Mouse (Mus musculus) kidney, postnatal 0 days (tissue): ENCODE data around the gene Cpsf6. TPM values are rescaled to one million over a fixed set of nuclear protein-coding genes. Genes with fewer than 3 reads are reported as not detected.

Experiments used
- ATAC-seq: fragments of 200-750 bp; cut with Nextera tagmentation; replicated peaks from 2 replicates; pipeline ENCODE4 v1.8.0; 2017; ENCODE audit warnings: low read depth, moderate number of reproducible peaks, moderate TSS enrichment, moderate library complexity; ENCODE audit not compliant: low FRiP score
- DNase-seq: peaks from one replicate; pipeline ENCODE4 v3.0.0-alpha.2; 2016; ENCODE audit warnings: low spot score
- H3K27ac ChIP-seq: fragments of 300-500 bp; sonication (generic); 2 replicates; pipeline ENCODE4 v1.5.1; 2014; ENCODE audit warnings: mild to moderate bottlenecking
- H3K27me3 ChIP-seq: fragments of 300-500 bp; sonication (generic); 2 replicates; pipeline ENCODE4 v1.6.1; 2014; ENCODE audit warnings: low read length, mixed read lengths; ENCODE audit not compliant: insufficient read depth
- H3K36me3 ChIP-seq: fragments of 300-500 bp; sonication (generic); 2 replicates; pipeline ENCODE4 v1.6.1; 2014; ENCODE audit warnings: low read length, mixed read lengths; ENCODE audit not compliant: insufficient read depth
- H3K4me1 ChIP-seq: fragments of 300-500 bp; sonication (generic); replicated peaks from 2 replicates; pipeline ENCODE4 v1.6.1; 2014; ENCODE audit warnings: antibody characterized with exemption, low read length, mixed read lengths; ENCODE audit not compliant: insufficient read depth
- H3K4me2 ChIP-seq: fragments of 300-500 bp; sonication (generic); 2 replicates; pipeline ENCODE4 v1.6.1; 2014; ENCODE audit warnings: mild to moderate bottlenecking, low read length, moderate library complexity, mixed read lengths
- H3K4me3 ChIP-seq: fragments of 300-500 bp; sonication (generic); replicated peaks from 2 replicates; pipeline ENCODE4 v1.5.1; 2014; ENCODE audit warnings: low read depth, low read length
- H3K9ac ChIP-seq: fragments of 300-500 bp; sonication (generic); 2 replicates; pipeline ENCODE4 v1.6.1; 2014; ENCODE audit warnings: low read depth, low read length
- H3K9me3 ChIP-seq: fragments of 300-500 bp; sonication (generic); replicated peaks from 2 replicates; pipeline ENCODE4 v1.6.1; 2016; ENCODE audit warnings: low read length, inconsistent platforms, mixed read lengths
- CTCF ChIP-seq: IDR thresholded peaks from 2 replicates; pipeline ENCODE4 v1.5.1; 2016; ENCODE audit warnings: antibody characterized with exemption, low read depth, mild to moderate bottlenecking, moderate library complexity
- WGBS: fragments of 180-500 bp; shearing (Covaris S2); extraction: QIAGEN DNeasy Blood & Tissue Kit; methylation state at CpG from one replicate; pipeline ENCODE4 v1.1.7; 2014; 5-methylcytosine and 5-hydroxymethylcytosine counted together
- polyA plus RNA-seq: library from polyadenylated mRNA; unstranded; fragments of >200 nt; fragmentation: Nextera tagmentation; extraction: Ambion mirVana; gene quantifications from 2 replicates; pipeline ENCODE4 v1.2.1, GENCODE M21; 2015

Cpsf6 gene
- polyA plus RNA-seq, 1 experiment from 2014 or later, result 111 TPM

DNA sequence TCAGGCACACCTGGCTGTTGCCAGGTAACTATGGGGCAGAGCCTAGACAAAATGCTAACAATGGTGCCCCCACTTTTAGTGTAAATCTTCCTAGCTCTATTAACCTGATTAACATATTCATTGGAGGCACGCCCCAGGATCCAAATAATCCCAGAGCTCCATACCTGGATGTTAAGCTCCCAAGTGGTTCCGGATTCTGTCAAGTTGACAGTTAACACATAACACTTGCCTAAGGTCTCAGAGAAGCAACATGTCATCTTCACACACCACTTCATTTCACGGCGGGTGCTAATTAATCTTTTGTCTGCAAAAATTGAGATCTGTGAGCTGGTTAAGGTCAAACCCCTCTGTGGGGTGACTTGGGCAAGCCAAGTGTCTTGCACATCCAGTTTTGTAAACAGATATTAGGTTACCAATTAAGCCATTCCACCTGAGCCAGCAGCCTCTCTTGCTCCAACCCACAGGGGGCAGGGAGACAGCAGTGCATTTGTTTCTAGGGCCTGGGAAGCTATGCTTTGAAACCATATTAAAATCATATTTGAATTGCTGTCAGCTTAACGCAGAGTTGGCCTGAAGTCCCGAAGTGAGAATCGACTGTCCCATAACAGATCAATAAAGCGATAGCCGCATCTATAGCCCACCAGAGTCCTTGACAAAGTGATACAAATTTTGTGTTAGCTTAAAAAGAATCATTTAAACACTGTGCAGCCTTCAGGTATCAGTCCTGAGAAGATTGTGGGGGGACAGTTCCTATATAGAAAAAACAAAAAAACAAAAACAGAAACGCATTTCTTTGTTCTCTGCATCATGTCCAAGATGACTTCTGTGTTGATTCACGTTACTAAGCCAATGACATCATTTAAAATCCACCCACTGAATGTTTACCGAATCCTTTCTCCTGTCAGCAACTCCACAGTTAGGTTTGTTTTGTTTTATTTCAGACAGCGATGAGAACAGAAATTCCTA, 34.0 kb upstream of the Cpsf6 start:
- no peak overlapping the region for H3K4me3 ChIP-seq
- H3K9me3 ChIP-seq, result no peaks in the 10 kb centered on the region
- 68% methylated on average over 13 of the region's 13 CpGs for WGBS
- no peak overlapping the region for H3K4me2 ChIP-seq
- no peaks in the 10 kb centered on the region for H3K27me3 ChIP-seq
- TF ChIP-seq CTCF, result peak; percentile 15; the same call in 1 of the 2 replicates
- H3K27ac ChIP-seq, result no peak overlapping the region
- no peak for DNase-seq
- no peaks in the 10 kb centered on the region for H3K4me1 ChIP-seq
- H3K9ac ChIP-seq, result no peak overlapping the region
- no peak for ATAC-seq
- H3K36me3 ChIP-seq, result no peaks in the 10 kb centered on the region

DNA sequence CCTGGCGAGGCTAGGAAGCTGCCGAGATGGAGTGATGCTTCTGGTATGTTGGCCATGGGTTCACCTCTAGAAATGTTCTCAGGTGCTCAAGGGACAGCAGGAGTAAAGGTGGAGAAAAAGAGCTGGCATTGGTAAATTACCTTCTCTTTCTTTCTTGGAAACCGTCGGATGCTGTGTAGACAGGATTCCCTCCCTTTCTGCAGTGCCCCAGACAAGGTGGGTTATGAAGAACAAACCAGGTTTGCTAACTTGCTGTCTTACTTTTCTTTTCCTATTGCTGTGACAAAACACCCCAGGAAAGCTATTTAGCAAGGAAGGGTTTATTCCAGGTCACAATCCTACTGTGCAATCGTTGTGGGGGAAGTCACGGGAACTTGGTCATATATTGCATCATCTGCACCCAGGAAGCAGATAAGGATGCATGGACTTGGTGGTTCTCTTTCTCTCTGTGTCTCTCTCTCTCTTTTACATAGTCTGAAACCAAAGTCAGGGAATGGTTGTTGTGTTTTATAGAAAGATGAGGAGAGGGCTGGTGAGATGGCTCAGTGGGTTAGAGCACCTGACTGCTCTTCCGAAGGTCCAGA, 32.8 kb upstream of the Cpsf6 start:
- no peak for ATAC-seq
- H3K9ac ChIP-seq, result no peak overlapping the region
- no peaks in the 10 kb centered on the region for H3K4me1 ChIP-seq
- no peak for TF ChIP-seq CTCF
- no peak overlapping the region for H3K4me2 ChIP-seq
- H3K4me3 ChIP-seq, result no peak overlapping the region
- H3K36me3 ChIP-seq, result no peaks in the 10 kb centered on the region
- no peak for DNase-seq
- H3K27me3 ChIP-seq, result no peaks in the 10 kb centered on the region
- H3K27ac ChIP-seq, result no peak overlapping the region
- WGBS, result 75% methylated on average over 7 of the region's 7 CpGs
- H3K9me3 ChIP-seq, result no peaks in the 10 kb centered on the region

DNA sequence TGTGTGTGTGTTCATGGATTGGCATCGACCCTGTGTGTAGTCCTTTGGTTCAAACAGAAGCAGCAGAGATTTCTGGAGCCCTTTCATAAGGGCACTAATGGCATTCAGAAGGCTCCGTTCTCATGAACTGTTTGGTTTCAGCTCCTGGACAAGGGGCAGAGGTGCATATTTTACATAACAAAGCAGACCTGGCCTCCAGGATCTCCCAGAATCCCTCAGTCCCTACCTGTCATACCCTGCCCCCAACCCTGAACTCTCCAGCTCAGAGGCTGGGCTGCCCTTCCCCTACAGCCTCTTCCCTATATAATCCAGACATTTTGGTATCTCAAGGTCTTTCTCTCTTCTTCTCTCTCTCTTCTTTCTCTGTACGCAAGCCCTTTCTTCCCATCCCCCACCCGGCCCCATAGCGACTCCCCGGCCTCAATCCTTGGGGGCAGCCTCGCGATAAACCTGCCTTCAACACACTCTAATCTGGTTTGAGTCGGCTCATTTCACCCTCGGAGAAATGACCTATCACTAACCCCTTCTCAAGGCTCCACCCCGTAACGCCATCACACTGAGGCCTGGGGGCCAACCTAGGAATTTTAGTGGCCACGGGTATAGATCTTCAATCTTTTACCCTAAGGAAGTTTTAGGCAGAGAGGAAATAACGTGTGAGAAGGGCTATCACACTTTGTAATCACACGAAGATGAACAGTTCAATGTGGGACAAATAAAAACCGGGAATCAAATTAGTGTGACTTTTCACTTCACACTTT, 32.1 kb upstream of the Cpsf6 start:
- no peaks in the 10 kb centered on the region for H3K36me3 ChIP-seq
- no peak for TF ChIP-seq CTCF
- no peaks in the 10 kb centered on the region for H3K9me3 ChIP-seq
- H3K4me1 ChIP-seq, result no peaks in the 10 kb centered on the region
- no peak overlapping the region for H3K4me3 ChIP-seq
- H3K9ac ChIP-seq, result no peak overlapping the region
- DNase-seq, result no peak
- 36% methylated on average over 16 of the region's 16 CpGs for WGBS
- H3K27me3 ChIP-seq, result no peaks in the 10 kb centered on the region
- no peak overlapping the region for H3K27ac ChIP-seq
- 0 out of 2 replicates have a peak, but pooled peaks have one; percentile 43 for ATAC-seq
- H3K4me2 ChIP-seq, result no peak overlapping the region

DNA sequence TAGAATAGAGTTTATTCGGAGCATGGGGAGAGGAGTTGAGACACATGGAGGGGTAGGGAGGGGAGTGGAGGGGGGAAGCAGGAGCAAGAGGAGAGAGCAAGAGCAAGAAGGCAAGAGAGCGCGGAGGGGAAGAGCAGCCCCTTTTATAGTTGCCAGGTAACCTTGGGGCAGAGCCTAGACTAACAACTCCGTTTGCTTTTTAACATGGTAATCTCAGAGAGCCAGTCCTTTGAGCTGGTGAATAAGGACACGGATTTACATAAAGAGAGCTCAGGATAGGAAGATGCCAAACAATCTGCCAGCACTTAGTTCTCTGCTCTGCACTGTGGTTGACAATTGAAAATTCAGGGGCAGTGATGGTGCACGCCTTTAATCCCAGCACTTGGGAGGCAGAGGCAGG, 31.3 kb upstream of the Cpsf6 start:
- Histone ChIP-seq H3K36me3 (no peaks in the 10 kb centered on the region), H3K9ac (no peak overlapping the region), H3K27me3 (no peaks in the 10 kb centered on the region), H3K4me1 (no peaks in the 10 kb centered on the region), H3K4me2 (no peak overlapping the region), H3K27ac (no peak overlapping the region), H3K4me3 (no peak overlapping the region), H3K9me3 (no peaks in the 10 kb centered on the region)
- no peak for DNase-seq
- no peak for ATAC-seq
- no peak for TF ChIP-seq CTCF
- WGBS, result 73% methylated on average over 6 of the region's 6 CpGs

DNA sequence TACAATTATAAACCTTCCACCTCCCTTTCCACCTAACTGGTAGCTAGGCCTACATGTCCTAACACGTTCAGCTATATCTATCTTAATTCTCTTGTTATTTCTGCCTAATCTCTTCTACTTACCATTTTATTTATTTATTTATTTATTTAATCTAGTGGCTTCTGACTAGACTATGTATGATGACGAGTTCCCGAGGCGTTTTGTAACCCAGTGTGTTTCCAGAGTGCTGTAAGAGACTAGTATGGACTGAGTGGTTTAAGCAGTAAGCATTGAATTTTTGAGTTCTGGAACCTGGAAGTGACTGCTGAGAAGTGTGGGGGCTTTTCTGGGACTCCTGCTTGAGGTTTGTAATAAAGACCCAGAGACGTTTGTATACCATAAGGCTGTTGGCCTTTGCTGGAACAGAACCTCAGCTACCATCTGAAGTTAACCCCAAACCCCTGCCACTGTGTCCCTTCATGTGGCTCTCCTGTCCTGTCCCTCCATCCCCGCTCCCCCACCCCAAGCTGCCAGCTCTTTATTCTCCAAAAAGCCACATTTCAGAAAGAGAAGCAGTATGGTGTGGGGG, 30.8 kb upstream of the Cpsf6 start:
- WGBS, result 93% methylated on average over 6 of the region's 6 CpGs
- H3K9ac ChIP-seq, result no peak overlapping the region
- no peaks in the 10 kb centered on the region for H3K4me1 ChIP-seq
- H3K4me2 ChIP-seq, result no peak overlapping the region
- no peaks in the 10 kb centered on the region for H3K36me3 ChIP-seq
- no peaks in the 10 kb centered on the region for H3K27me3 ChIP-seq
- no peak for DNase-seq
- no peak for TF ChIP-seq CTCF
- no peak for ATAC-seq
- no peak overlapping the region for H3K4me3 ChIP-seq
- H3K27ac ChIP-seq, result no peak overlapping the region
- H3K9me3 ChIP-seq, result no peaks in the 10 kb centered on the region
